Mouse (Mus musculus) testis, adult 2 months (tissue): Measurements from ENCODE around the gene Wfdc5.

Experiments
- CTCF ChIP-seq: fragments of 200-500 bp; IDR thresholded peaks from 2 replicates; pipeline ENCODE4 v1.5.1; 2012; ENCODE audit warnings: low read depth, mild to moderate bottlenecking, inconsistent platforms, low read length, moderate library complexity; ENCODE audit not compliant: control insufficient read depth, insufficient read depth, insufficient replicate concordance
- POLR2A ChIP-seq: fragments of 200-500 bp; IDR thresholded peaks from 2 replicates; pipeline ENCODE4 v1.6.1; 2012; ENCODE audit warnings: low read depth, mild to moderate bottlenecking, inconsistent platforms, low read length, moderate library complexity; ENCODE audit not compliant: control insufficient read depth

DNA sequence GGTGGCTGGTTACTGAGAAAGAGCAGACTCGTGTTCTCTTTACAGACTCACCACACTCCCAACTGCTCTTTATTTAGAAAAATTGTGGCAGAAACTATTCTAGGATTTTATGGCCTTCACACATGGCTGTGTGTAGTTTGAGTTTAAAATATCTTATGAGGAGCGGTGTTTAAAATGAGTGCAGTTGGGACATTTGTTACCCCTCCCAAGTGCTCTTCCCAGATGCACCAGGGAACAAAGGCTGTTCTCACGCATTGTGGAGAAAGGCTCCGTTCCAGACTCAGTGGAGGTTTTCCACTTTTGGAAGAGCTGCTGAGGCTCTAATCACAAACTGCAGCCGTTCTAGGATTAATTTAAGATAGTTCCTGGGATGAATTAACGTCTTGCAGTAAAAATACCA is 44.8 kb downstream of the Wfdc5 start:
- TF ChIP-seq POLR2A: no peak
- no peak for TF ChIP-seq CTCF
